Mouse (Mus musculus): ENCODE measurements around the gene Map3k14. TPM values are rescaled to one million over a fixed set of nuclear protein-coding genes. Genes with fewer than 3 reads are reported as not detected.

The Map3k14 gene
- total and polyA plus RNA-seq, 2 experiments from 2014 or later: 1.3 to 9.4 TPM

- WGBS: under 1% methylated on average over 30 of the region's 30 CpGs
- peaks cover 10% of the 10 kb centered on the region for H3K4me1 ChIP-seq (ENCODE audit: control insufficient read depth, insufficient read depth)
- TF ChIP-seq EP300 (IDR thresholded peaks at IDR 0.05; ENCODE audit: low read depth) (no peak), CTCF (IDR thresholded peaks at IDR 0.05; ENCODE audit: low read depth) (no peak)
- H3K4me3 ChIP-seq (ENCODE audit: low read depth, low read length): peak overlapping the region; percentile 33
- peak overlapping the region; percentile 67 for H3K4me2 ChIP-seq (ENCODE audit: low read depth, low read length)
- no peaks in the 10 kb centered on the region for H3K36me3 ChIP-seq (replicated peaks; ENCODE audit: control insufficient read depth, insufficient read depth, low read length)
- peak overlapping the region; percentile 59 for H3K27ac ChIP-seq (ENCODE audit: low read depth)
- peak overlapping the region; percentile 51 for H3K9ac ChIP-seq (replicated peaks; ENCODE audit: low read depth, low read length)
- peak; percentile 90 for ATAC-seq (ENCODE audit: insufficient read depth, low read depth)
- no peaks in the 10 kb centered on the region for H3K9me3 ChIP-seq (replicated peaks; ENCODE audit: control insufficient read depth, low read length)
- DNase-seq (ENCODE audit: low spot score): peak; percentile 78
- H3K27me3 ChIP-seq (ENCODE audit: control insufficient read depth, insufficient read depth, low read length): no peaks in the 10 kb centered on the region
These were observed 44.8 kb upstream of the Map3k14 start for GRCm38 (mm10) chr11:103311960-103312611.

- TF ChIP-seq CTCF (IDR thresholded peaks at IDR 0.05; ENCODE audit: low read depth) (no peak), EP300 (IDR thresholded peaks at IDR 0.05; ENCODE audit: low read depth) (no peak)
- ATAC-seq (ENCODE audit: insufficient read depth, low read depth): no peak
- no peak overlapping the region for H3K27ac ChIP-seq (ENCODE audit: low read depth)
- DNase-seq (ENCODE audit: low spot score): no peak
- no peak overlapping the region for H3K9ac ChIP-seq (replicated peaks; ENCODE audit: low read depth, low read length)
- H3K4me2 ChIP-seq (ENCODE audit: low read depth, low read length): no peak overlapping the region
- no peak overlapping the region for H3K4me3 ChIP-seq (ENCODE audit: low read depth, low read length)
- no peaks in the 10 kb centered on the region for H3K36me3 ChIP-seq (replicated peaks; ENCODE audit: control insufficient read depth, insufficient read depth, low read length)
- no peaks in the 10 kb centered on the region for H3K9me3 ChIP-seq (replicated peaks; ENCODE audit: control insufficient read depth, low read length)
- no peaks in the 10 kb centered on the region for H3K27me3 ChIP-seq (ENCODE audit: control insufficient read depth, insufficient read depth, low read length)
- WGBS: 71% methylated on average over 10 of the region's 10 CpGs
- peaks cover 10% of the 10 kb centered on the region for H3K4me1 ChIP-seq (ENCODE audit: control insufficient read depth, insufficient read depth)
These were observed 42.8 kb upstream of the Map3k14 start for GRCm38 (mm10) chr11:103309956-103310574.

GRCm38 (mm10) chr11:103307910-103308309, 40.6 kb upstream of the Map3k14 start:
- no peak for DNase-seq (ENCODE audit: low spot score)
- H3K9ac ChIP-seq (replicated peaks; ENCODE audit: low read depth, low read length): no peak overlapping the region
- H3K4me3 ChIP-seq (ENCODE audit: low read depth, low read length): no peak overlapping the region

GRCm38 (mm10) chr11:103304525-103304924, 37.3 kb upstream of the Map3k14 start:
- WGBS: 73% methylated on average over 9 of the region's 9 CpGs
- no peak for DNase-seq (ENCODE audit: low spot score)
- H3K27me3 ChIP-seq (ENCODE audit: control insufficient read depth, insufficient read depth, low read length): no peaks in the 10 kb centered on the region

More at GRCm38 (mm10) chr11:103307910-103308309, 40.6 kb upstream of the Map3k14 start:
- H3K36me3 ChIP-seq (replicated peaks; ENCODE audit: control insufficient read depth, insufficient read depth, low read length): no peaks in the 10 kb centered on the region
- no peak overlapping the region for H3K27ac ChIP-seq (ENCODE audit: low read depth)
- 38% methylated on average over 8 of the region's 8 CpGs for WGBS
- TF ChIP-seq EP300 (IDR thresholded peaks at IDR 0.05; ENCODE audit: low read depth) (no peak), CTCF (IDR thresholded peaks at IDR 0.05; ENCODE audit: low read depth) (no peak)
- no peak for ATAC-seq (ENCODE audit: insufficient read depth, low read depth)
- H3K4me2 ChIP-seq (ENCODE audit: low read depth, low read length): no peak overlapping the region
- H3K4me1 ChIP-seq (ENCODE audit: control insufficient read depth, insufficient read depth): peaks cover 10% of the 10 kb centered on the region
- H3K27me3 ChIP-seq (ENCODE audit: control insufficient read depth, insufficient read depth, low read length): no peaks in the 10 kb centered on the region
- H3K9me3 ChIP-seq (replicated peaks; ENCODE audit: control insufficient read depth, low read length): no peaks in the 10 kb centered on the region

GRCm38 (mm10) chr11:103294772-103295171, 27.5 kb upstream of the Map3k14 start:
- Histone ChIP-seq H3K27me3 (ENCODE audit: control insufficient read depth, insufficient read depth, low read length) (no peaks in the 10 kb centered on the region), H3K9me3 (replicated peaks; ENCODE audit: control insufficient read depth, low read length) (no peaks in the 10 kb centered on the region), H3K4me2 (ENCODE audit: low read depth, low read length) (no peak overlapping the region), H3K4me1 (ENCODE audit: control insufficient read depth, insufficient read depth) (no peaks in the 10 kb centered on the region; the same call in 1 of the 2 replicates), H3K27ac (ENCODE audit: low read depth) (no peak overlapping the region), H3K36me3 (replicated peaks; ENCODE audit: control insufficient read depth, insufficient read depth, low read length) (no peaks in the 10 kb centered on the region), H3K4me3 (ENCODE audit: low read depth, low read length) (no peak overlapping the region), H3K9ac (replicated peaks; ENCODE audit: low read depth, low read length) (no peak overlapping the region)
- 84% methylated on average over 7 of the region's 7 CpGs for WGBS
- no peak for TF ChIP-seq EP300 (IDR thresholded peaks at IDR 0.05; ENCODE audit: low read depth)
- no peak for DNase-seq (ENCODE audit: low spot score)
- ATAC-seq (ENCODE audit: insufficient read depth, low read depth): no peak

More at GRCm38 (mm10) chr11:103304525-103304924, 37.3 kb upstream of the Map3k14 start:
- Histone ChIP-seq H3K4me2 (ENCODE audit: low read depth, low read length) (no peak overlapping the region), H3K9me3 (replicated peaks; ENCODE audit: control insufficient read depth, low read length) (no peaks in the 10 kb centered on the region), H3K27ac (ENCODE audit: low read depth) (no peak overlapping the region), H3K4me1 (ENCODE audit: control insufficient read depth, insufficient read depth) (no peaks in the 10 kb centered on the region), H3K9ac (replicated peaks; ENCODE audit: low read depth, low read length) (no peak overlapping the region), H3K4me3 (ENCODE audit: low read depth, low read length) (no peak overlapping the region), H3K36me3 (replicated peaks; ENCODE audit: control insufficient read depth, insufficient read depth, low read length) (no peaks in the 10 kb centered on the region)
- no peak for TF ChIP-seq EP300 (IDR thresholded peaks at IDR 0.05; ENCODE audit: low read depth)
- no peak for TF ChIP-seq CTCF (IDR thresholded peaks at IDR 0.05; ENCODE audit: low read depth)
- ATAC-seq (ENCODE audit: insufficient read depth, low read depth): no peak
